Mouse (Mus musculus) brain, embryonic 14.5 days (tissue): ENCODE measurements around the gene Fam214b. TPM values are rescaled to one million over a fixed set of nuclear protein-coding genes. Genes with fewer than 3 reads are reported as not detected.

Experiments used
- DNase-seq: peaks from one replicate; pipeline ENCODE4 v3.0.0-alpha.2; 2011; ENCODE audit warnings: low read depth
- CTCF ChIP-seq: fragments of 200-500 bp; IDR thresholded peaks from 2 replicates; pipeline ENCODE4 v1.5.1; 2012; ENCODE audit warnings: inconsistent platforms, mild to moderate bottlenecking, moderate library complexity, borderline replicate concordance; ENCODE audit not compliant: insufficient read depth, insufficient read length; ENCODE audit errors: extremely low read depth
- POLR2A ChIP-seq: fragments of 200-500 bp; IDR thresholded peaks from 2 replicates; pipeline ENCODE4 v1.6.1; 2012; ENCODE audit warnings: mild to moderate bottlenecking, inconsistent platforms, borderline replicate concordance; ENCODE audit not compliant: poor library complexity, insufficient read depth, insufficient read length, severe bottlenecking; ENCODE audit errors: extremely low read depth
- polyA plus RNA-seq: library from polyadenylated mRNA; depleted of rRNA; stranded (reverse); fragments of >200 nt; gene quantifications from 2 replicates; pipeline ENCODE4 v1.2.3, GENCODE M21; 2012

Gene Fam214b
- polyA plus RNA-seq, 1 experiment = 51.3 TPM

DNA sequence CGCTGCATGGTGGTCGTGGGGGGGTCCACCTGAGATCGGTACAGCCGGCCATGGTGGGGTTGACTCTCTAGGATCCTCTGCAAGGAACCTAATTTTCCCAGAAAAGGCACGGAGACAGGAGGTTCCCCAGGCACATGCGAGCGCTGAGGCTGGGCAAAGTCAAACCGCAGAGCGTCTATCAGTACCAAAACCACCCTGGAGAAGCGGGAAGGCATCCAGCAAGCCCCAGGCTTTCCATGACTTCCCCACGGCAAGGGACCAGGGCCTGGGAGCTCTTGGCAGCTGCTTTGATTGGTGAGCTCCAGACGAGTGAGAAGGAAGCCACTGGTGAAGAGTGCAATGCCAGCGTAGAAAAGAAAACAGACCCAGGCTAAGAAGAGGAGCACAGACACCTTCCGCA, 21.3 kb downstream of the Fam214b start:
- TF ChIP-seq POLR2A = no peak
- no peak for TF ChIP-seq CTCF
- no peak for DNase-seq

DNA sequence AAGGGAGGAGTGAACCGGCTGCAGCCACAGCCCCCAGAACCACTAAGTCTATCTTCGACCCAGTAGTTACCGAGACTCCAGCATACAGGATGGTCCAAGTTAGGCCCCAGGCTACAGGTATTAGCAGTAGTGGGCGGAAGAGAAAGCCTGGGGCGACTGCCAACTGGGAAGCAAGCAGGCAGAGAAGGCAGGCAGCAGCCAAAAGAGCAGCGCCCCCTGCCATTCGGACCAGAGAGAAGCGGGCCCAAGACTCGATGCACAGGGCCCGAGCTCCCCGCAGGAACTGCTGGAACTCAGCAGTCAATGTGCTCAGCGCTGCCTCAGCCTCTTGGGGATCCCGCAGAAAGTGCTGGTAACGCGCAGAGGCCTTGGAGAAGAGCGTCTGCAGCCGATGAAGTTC, 24.7 kb downstream of the Fam214b start:
- TF ChIP-seq POLR2A (no peak), CTCF (no peak)
- no peak for DNase-seq

DNA sequence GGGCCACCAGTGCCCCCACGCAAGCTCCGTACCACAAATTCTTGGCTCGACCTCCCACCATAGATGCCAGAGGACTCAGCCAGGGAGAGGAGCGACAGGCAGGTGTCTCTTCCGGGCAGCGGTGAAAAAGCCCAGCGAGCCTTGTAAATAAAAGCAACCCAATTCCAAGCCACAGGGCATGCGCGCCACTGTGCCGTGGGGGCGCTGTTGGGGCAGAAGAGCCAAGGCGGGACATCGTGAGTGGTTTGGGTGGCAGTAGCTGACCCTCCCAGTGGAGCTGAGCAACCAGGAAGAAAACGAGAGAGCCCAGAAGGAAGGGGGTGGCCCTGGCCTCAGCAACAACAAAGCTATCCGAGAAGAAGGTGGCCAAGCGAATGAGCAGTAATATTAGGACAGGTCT, 25.1 kb downstream of the Fam214b start:
- TF ChIP-seq POLR2A (no peak), CTCF (no peak)
- DNase-seq = no peak

DNA sequence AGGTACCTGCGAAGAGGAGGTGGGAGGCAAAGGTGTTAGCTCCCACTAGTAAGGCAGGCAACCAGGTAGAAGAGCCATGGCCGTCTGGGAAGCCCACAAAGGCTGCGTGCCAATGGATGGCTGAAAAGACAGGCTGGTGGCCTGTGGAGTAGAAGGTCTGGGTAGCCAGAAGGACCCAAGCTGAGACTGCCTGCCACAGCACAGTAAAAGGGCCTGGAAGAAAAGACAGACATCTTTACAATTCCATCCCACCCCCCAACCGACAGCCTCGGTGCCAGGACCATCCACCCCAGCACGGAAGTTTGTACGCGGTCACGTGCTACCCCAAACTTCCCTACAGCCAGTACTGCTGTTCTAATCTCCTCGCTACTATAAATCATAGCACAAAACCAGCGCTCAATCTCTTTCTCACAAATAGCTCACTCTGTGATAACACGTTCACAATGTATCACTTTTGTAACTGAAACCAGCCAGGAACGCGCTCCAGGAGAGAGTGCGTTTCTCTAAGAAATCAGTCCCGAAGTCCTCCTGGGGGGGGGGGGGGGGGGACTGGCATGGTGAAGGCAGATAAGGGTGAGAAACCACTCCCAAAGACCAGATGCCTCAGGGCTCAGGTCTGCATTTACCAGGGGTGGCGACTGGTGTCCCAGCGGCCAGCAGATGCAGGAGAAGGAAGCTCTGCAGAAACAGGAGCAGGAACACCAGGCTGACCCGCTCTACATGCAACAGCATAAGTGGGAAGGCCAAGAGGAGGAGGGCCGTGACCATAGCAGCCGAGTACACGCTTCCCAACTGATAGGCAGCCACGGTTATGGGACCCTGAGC, 26.2 kb downstream of the Fam214b start:
- no peak for DNase-seq
- TF ChIP-seq POLR2A (no peak), CTCF (no peak)

DNA sequence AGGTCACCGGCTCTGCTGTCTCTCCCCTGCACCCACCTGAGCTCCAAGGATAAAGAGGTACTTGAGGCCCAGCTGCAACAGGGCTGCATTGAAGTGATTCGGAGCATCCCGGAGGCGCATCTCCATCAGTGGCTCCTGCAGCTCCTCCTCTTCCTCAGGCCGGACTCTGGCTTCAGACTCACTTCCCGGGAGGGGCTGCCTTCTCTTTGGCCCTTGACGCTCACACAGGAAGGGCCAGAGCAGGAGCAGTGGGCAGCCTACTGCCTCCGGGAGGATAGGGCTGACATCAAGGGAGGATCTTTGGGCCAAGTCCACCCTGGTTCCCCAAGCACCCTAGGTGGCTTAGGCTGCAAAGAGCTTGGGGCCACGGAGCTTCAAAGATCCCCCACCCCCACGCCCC, 26.8 kb downstream of the Fam214b start:
- TF ChIP-seq CTCF (no peak), POLR2A (no peak)
- DNase-seq = no peak

DNA sequence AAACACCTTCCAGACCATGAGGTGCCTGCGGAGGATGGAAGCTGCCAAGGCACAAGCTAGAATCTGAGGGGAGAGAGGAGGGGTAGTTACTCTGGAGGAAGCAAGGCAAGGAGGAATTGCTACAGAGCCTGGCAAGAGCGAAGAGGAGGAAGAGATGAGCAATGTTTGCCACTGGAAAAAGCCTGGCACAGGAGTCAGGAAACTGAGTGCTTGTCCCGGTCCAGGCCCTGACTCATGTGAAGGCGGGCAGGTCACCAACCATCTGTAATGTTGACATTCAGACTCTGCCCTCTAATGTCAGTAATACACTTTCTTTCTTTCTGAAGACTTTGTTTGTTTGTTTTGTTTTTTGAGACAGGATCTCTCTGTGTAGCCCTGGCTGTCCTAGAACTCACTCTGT, 27.9 kb downstream of the Fam214b start:
- DNase-seq = no peak
- no peak for TF ChIP-seq POLR2A
- no peak for TF ChIP-seq CTCF

DNA sequence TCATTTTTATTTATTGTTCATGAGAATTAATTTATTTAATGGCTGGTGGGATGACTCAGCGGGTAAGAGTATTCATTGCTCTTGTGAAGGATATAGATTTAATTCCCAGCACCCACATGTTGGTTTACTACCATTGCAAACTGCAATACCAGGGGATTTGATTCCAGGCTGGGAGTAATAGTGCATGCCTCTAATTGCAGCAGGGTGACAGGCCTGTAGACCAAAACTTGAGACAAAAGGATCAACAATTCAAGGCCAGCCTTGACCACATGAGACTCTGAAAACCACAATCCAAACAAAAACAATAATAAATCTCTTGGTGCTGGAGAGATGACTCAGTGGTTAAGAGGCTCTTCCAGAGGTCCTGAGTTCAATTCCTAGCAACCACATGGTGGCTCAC, 33.9 kb downstream of the Fam214b start:
- no peak for TF ChIP-seq CTCF
- no peak for TF ChIP-seq POLR2A
- no peak for DNase-seq

DNA sequence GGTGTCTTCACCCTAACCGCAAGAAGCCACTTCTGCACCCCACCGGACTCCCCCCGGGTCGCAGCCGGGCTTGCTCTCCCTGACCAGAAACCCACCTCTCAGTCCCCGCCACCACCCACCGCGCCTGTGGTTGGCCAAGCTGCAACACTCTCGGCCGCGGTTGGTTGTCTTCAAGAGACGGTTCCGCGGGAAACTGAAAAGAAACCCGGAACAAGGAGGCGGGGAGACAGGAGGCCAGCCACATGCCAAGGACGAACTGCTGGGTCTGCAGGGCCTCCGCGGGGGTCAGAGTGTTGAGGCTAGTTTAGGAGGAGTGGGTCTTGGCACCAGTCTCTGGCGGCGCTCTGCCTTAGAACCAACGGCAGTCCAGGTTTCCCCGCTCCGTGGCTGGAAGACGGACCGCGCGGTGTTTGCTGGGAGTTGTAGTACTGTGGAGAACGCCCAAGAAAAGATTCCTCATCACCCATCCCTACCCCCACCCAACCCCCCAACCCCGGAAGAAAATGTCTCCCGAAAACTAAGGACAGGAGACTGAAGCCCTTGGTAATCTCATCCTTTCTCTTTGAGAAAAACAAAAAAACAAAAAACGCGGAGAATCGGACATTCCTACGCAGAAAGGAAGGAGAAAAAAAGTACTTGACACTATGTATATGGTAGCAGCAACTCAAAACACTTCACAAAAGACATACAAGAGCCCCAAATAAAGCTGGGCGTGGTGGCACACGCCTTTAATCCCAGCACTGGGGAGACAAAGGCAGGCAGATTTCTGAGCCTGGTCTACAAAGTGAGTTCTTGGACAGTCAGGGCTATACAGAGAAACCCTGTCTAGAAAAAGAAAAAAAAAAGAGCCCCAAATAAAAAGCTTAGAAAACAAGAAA, 35.6 kb downstream of the Fam214b start, which contains the start of gene Fancg:
TSS of gene Fancg (minus strand) at position 346 of the 878 bp plus-strand sequence.
- peak; percentile 93 for DNase-seq
- TF ChIP-seq POLR2A (peak; percentile 13; the same call in 1 of the 2 replicates), CTCF (no peak)

DNA sequence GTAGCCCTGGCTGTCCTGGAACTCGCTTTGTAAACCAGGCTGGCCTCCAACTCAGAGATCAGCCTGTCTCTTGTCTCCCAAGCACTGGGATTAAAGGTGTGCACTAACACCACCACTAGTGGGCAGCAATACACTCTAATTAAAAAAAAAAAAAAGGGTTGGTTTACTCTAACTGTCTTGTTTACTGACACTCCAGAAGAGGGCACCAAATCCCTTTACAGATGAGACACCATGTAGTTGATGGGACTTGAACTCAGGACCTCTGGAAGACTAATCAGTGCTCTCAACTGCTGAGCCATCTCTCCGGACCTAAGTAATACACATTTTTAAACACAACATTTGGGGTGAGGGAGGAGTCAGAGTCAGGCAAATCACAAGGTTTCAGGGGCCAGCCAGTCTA, 40.3 kb downstream of the Fam214b start:
- TF ChIP-seq POLR2A = no peak
- TF ChIP-seq CTCF = peak; percentile 25; the same call in 1 of the 2 replicates
- DNase-seq = peak; percentile 37

DNA sequence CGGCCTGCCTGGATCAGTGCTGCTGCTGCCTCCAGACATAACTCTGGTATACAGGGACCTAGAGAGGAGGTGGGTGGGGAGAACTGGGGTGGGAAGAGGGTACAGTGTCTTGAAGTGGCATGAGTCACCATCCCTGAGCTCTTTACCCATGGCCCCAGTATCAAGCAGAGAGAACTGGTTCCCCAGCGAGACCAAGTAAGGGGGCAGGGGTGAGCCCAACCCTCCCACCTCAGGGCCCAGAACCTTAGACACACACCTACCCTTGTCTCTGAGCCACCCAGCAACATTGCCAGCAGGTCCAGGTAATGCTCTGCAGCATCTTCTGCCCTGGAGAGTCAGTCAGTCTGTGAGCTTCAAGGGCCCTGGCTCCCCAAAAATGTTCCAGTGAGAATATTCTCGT, 41.1 kb downstream of the Fam214b start:
- TF ChIP-seq POLR2A = no peak
- no peak for DNase-seq

DNA sequence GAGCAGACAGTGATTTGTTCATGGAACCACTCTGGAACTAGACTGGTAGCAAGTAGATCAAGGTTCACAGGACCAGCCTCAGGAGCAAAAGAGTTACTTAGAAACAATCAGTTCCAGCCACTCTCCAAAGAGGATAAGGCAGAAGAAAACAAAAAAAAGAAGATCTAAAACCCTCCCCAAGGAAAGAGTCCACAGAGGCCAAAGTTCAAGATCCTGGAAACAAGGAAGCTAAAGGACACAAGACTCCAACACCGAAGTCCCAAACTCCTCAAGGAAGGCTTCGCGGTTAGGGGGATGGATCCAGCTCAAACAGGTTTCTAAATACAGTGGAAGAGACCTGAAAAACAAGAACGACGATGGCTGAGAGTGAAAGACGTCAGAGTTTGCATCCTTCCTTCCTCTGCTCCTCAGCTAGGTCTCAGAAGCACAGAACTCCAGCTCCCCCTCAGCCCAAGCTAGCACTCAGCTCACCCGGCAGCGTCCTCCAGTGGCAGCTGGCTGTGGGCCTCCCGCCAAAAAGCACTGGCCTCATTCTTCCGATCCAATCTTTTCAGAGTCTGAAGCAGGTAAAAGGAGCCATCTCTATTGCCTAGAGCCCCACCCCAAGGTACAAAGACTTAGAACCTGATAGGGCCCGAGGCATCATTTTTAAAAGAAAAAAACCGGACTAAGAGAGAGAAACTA, 43.1 kb downstream of the Fam214b start:
- TF ChIP-seq POLR2A (no peak), CTCF (no peak)
- no peak for DNase-seq
